Mouse (Mus musculus) liver, embryonic 11.5 days (tissue): ENCODE measurements at regions not wholly inside any gene's neighbourhood (a gene's known extent, or its start where the extent isn't known, plus 50 kb on each side); places are given as distances from the start of the nearest gene placed in this dataset.

Source experiments
- ATAC-seq: fragments of 200-750 bp; cut with Nextera tagmentation; replicated peaks from 2 replicates; pipeline ENCODE4 v1.8.0; 2017; ENCODE audit warnings: moderate number of reproducible peaks, mild to moderate bottlenecking, moderate TSS enrichment, moderate library complexity; ENCODE audit not compliant: low FRiP score
- DNase-seq: peaks from one replicate; pipeline ENCODE4 v3.0.0-alpha.2; 2017; ENCODE audit warnings: low spot score
- H3K27ac ChIP-seq: fragments of 300-500 bp; sonication (generic); 2 replicates; pipeline ENCODE4 v1.5.1; 2014; ENCODE audit warnings: mild to moderate bottlenecking, low read depth, low read length, control low read depth
- H3K27me3 ChIP-seq: fragments of 300-500 bp; sonication (generic); replicated peaks from 2 replicates; pipeline ENCODE4 v1.6.1; 2014; ENCODE audit warnings: low read length, mixed read lengths; ENCODE audit not compliant: control insufficient read depth, insufficient read depth
- H3K36me3 ChIP-seq: fragments of 300-500 bp; sonication (generic); 2 replicates; pipeline ENCODE4 v1.6.1; 2014; ENCODE audit warnings: mild to moderate bottlenecking, low read length, moderate library complexity, mixed read lengths; ENCODE audit not compliant: control insufficient read depth, insufficient read depth
- H3K4me1 ChIP-seq: fragments of 300-500 bp; sonication (generic); replicated peaks from 2 replicates; pipeline ENCODE4 v1.6.1; 2014; ENCODE audit warnings: low read length, mixed read lengths; ENCODE audit not compliant: control insufficient read depth, insufficient read depth
- H3K4me2 ChIP-seq: fragments of 300-500 bp; sonication (generic); 2 replicates; pipeline ENCODE4 v1.6.1; 2014; ENCODE audit warnings: mild to moderate bottlenecking, control low read depth, moderate library complexity
- H3K4me3 ChIP-seq: fragments of 300-500 bp; sonication (generic); 2 replicates; pipeline ENCODE4 v1.5.1; 2014; ENCODE audit warnings: low read depth, low read length, control low read depth
- H3K9ac ChIP-seq: fragments of 300-500 bp; sonication (generic); 2 replicates; pipeline ENCODE4 v1.6.1; 2014; ENCODE audit warnings: low read depth, low read length, control low read depth
- H3K9me3 ChIP-seq: fragments of 300-500 bp; sonication (generic); 2 replicates; pipeline ENCODE4 v1.6.1; 2016; ENCODE audit warnings: low read length, inconsistent platforms, mixed read lengths; ENCODE audit not compliant: control insufficient read depth
- WGBS: fragments of 180-500 bp; shearing (Covaris S2); extraction: QIAGEN DNeasy Blood & Tissue Kit; methylation state at CpG from one replicate; pipeline ENCODE4 v1.1.7; 2014; 5-methylcytosine and 5-hydroxymethylcytosine counted together

DNA sequence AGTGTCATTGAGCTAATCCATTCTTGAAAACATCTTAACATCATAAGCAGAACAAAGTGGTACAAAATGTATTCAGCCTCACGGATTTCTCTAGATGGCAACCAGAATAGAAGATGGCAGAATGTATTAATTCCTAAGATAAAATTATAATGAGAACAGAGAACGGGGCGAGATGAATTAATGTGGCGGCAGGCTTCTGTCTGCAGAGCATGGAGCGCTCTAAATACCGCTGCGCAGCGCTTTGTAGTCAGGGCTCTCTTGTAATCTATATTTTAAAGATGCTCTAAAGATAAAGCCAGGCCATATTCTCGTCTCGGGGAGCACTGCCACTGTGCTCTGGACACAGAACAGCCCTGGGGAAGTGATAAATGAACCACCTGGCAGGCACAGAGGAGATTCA, 315.2 kb upstream of the Kif2a start:
- Histone ChIP-seq H3K4me2 (no peak overlapping the region), H3K9me3 (no peaks in the 10 kb centered on the region), H3K36me3 (no peaks in the 10 kb centered on the region), H3K27me3 (no peaks in the 10 kb centered on the region), H3K27ac (no peak overlapping the region), H3K9ac (no peak overlapping the region), H3K4me1 (no peaks in the 10 kb centered on the region), H3K4me3 (no peak overlapping the region)
- WGBS: 82% methylated on average over 10 of the region's 10 CpGs
- DNase-seq (no peak), ATAC-seq (no peak)

DNA sequence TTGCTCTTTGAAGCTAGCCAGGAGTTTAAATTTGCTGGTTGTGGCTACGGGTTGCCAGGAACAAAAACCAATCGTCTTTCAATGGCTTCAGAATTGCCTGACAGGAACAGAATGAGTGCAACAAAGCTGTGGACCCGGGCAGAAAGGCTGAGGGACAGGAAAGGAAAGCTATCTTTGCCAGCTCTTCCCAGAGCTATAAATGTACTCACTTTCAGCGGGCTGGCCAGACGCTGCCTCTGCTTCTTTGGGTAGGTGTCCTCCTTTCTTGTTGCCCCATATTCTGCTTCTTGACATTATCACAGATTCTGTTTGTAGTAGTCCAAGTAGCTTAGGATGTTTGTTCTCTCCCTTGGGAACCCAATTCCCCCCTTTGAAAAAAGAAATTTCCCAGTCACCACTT, 307.4 kb upstream of the Kif2a start:
- Histone ChIP-seq H3K4me2 (no peak overlapping the region), H3K36me3 (no peaks in the 10 kb centered on the region), H3K27me3 (no peaks in the 10 kb centered on the region), H3K9ac (no peak overlapping the region), H3K4me3 (no peak overlapping the region), H3K9me3 (no peaks in the 10 kb centered on the region), H3K4me1 (no peaks in the 10 kb centered on the region), H3K27ac (no peak overlapping the region)
- 84% methylated on average over 5 of the region's 5 CpGs for WGBS
- ATAC-seq (no peak), DNase-seq (no peak)

GRCm38 (mm10) chr13:107325707-107326495, 304.0 kb upstream of the Kif2a start:
- H3K27ac ChIP-seq: no peak overlapping the region
- H3K4me3 ChIP-seq: no peak overlapping the region
- WGBS: 46% methylated on average over 3 of the region's 3 CpGs
- no peak overlapping the region for H3K4me2 ChIP-seq
- H3K27me3 ChIP-seq: no peaks in the 10 kb centered on the region
- H3K4me1 ChIP-seq: no peaks in the 10 kb centered on the region
- H3K9me3 ChIP-seq: no peaks in the 10 kb centered on the region
- ATAC-seq (no peak), DNase-seq (no peak)
- H3K9ac ChIP-seq: no peak overlapping the region
- no peaks in the 10 kb centered on the region for H3K36me3 ChIP-seq

GRCm38 (mm10) chr13:107314746-107315145, 292.8 kb upstream of the Kif2a start:
- DNase-seq (no peak), ATAC-seq (no peak)
- no peak overlapping the region for H3K4me2 ChIP-seq
- H3K9me3 ChIP-seq: no peaks in the 10 kb centered on the region
- no peak overlapping the region for H3K4me3 ChIP-seq
- no peaks in the 10 kb centered on the region for H3K27me3 ChIP-seq
- no peak overlapping the region for H3K27ac ChIP-seq
- no peaks in the 10 kb centered on the region for H3K36me3 ChIP-seq
- no peak overlapping the region for H3K9ac ChIP-seq
- WGBS: 86% methylated on average over 7 of the region's 7 CpGs
- H3K4me1 ChIP-seq: no peaks in the 10 kb centered on the region

GRCm38 (mm10) chr13:107308958-107309639, 287.2 kb upstream of the Kif2a start:
- Histone ChIP-seq H3K9me3 (no peaks in the 10 kb centered on the region), H3K4me1 (no peaks in the 10 kb centered on the region), H3K4me3 (no peak overlapping the region), H3K9ac (no peak overlapping the region), H3K4me2 (no peak overlapping the region), H3K27ac (no peak overlapping the region), H3K36me3 (no peaks in the 10 kb centered on the region), H3K27me3 (no peaks in the 10 kb centered on the region)
- DNase-seq (no peak), ATAC-seq (no peak)
- WGBS: 73% methylated on average over 6 of the region's 6 CpGs

- no peak for DNase-seq
- Histone ChIP-seq H3K4me1 (no peaks in the 10 kb centered on the region), H3K9ac (no peak overlapping the region), H3K36me3 (no peaks in the 10 kb centered on the region), H3K27me3 (no peaks in the 10 kb centered on the region), H3K4me2 (no peak overlapping the region), H3K4me3 (no peak overlapping the region), H3K27ac (no peak overlapping the region), H3K9me3 (no peaks in the 10 kb centered on the region)
- 68% methylated on average over 2 of the region's 2 CpGs for WGBS
- no peak for ATAC-seq
Measured at GRCm38 (mm10) chr13:107308404-107308803, 286.5 kb upstream of the Kif2a start.

DNA sequence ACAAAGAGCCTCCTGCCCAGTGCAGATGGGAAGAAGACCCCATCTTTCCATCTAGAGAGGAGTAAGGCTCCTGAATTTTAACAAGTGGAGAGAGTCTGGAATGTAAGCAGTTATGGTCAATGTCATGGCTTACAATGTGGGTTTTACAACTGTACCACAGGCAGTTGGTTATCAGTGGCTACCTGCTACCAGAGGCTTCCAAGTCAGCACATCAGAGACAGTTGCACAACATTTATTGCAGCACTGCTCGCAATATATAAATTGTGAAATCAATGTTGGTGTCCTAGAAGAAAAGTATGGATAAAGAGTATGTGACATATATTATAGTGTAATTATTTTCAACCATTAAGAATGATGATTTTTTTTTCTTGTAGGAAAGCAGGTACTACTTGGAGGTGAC, 285.0 kb upstream of the Kif2a start:
- DNase-seq: no peak

DNA sequence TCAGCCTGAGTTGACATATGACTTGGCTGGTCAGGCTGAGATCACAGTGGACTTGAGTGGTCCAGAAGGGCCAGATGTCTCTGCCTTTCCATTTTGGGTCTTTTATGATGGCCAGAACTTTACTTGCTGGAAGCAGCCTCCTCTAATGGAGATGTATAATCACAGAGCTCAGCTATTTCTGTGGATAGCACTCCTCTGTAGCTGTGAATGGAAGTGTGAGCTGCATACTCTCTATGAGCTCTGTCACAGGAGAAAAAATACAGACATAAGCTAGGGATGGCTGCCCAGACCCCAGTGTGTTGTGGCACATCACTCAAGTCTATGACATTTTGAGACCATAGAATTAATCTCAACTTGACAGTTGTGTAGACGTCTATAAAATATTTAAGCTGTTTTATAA, 284.3 kb upstream of the Kif2a start:
- Histone ChIP-seq H3K4me2 (no peak overlapping the region), H3K4me3 (no peak overlapping the region), H3K27me3 (no peaks in the 10 kb centered on the region), H3K9me3 (no peaks in the 10 kb centered on the region), H3K4me1 (no peaks in the 10 kb centered on the region), H3K9ac (no peak overlapping the region), H3K27ac (no peak overlapping the region), H3K36me3 (no peaks in the 10 kb centered on the region)
- ATAC-seq (no peak), DNase-seq (no peak)
- WGBS: 76% methylated on average over 1 of the region's 1 CpGs

More for the DNA sequence above, 285.0 kb upstream of the Kif2a start:
- no peaks in the 10 kb centered on the region for H3K27me3 ChIP-seq
- ATAC-seq: no peak
- no peak overlapping the region for H3K4me2 ChIP-seq
- no peak overlapping the region for H3K27ac ChIP-seq
- no peaks in the 10 kb centered on the region for H3K4me1 ChIP-seq
- no peak overlapping the region for H3K4me3 ChIP-seq
- no peak overlapping the region for H3K9ac ChIP-seq
- no peaks in the 10 kb centered on the region for H3K9me3 ChIP-seq
- 82% methylated on average over 1 of the region's 1 CpGs for WGBS
- H3K36me3 ChIP-seq: no peaks in the 10 kb centered on the region

- no peaks in the 10 kb centered on the region for H3K27me3 ChIP-seq
- H3K27ac ChIP-seq: no peak overlapping the region
- H3K4me1 ChIP-seq: no peaks in the 10 kb centered on the region
- H3K36me3 ChIP-seq: no peaks in the 10 kb centered on the region
- H3K9me3 ChIP-seq: no peaks in the 10 kb centered on the region
- no peak overlapping the region for H3K4me2 ChIP-seq
- WGBS: 65% methylated on average over 1 of the region's 1 CpGs
- H3K4me3 ChIP-seq: no peak overlapping the region
- DNase-seq (no peak), ATAC-seq (no peak)
- no peak overlapping the region for H3K9ac ChIP-seq
Measured at GRCm38 (mm10) chr13:107305738-107306137, 283.8 kb upstream of the Kif2a start.
